Mouse (Mus musculus): ENCODE data around the gene E030018B13Rik. TPM values are rescaled to one million over a fixed set of nuclear protein-coding genes. Genes with fewer than 3 reads are reported as not detected.

E030018B13Rik gene
- total RNA-seq, 2 experiments from 2014 or later: not detected

DNA sequence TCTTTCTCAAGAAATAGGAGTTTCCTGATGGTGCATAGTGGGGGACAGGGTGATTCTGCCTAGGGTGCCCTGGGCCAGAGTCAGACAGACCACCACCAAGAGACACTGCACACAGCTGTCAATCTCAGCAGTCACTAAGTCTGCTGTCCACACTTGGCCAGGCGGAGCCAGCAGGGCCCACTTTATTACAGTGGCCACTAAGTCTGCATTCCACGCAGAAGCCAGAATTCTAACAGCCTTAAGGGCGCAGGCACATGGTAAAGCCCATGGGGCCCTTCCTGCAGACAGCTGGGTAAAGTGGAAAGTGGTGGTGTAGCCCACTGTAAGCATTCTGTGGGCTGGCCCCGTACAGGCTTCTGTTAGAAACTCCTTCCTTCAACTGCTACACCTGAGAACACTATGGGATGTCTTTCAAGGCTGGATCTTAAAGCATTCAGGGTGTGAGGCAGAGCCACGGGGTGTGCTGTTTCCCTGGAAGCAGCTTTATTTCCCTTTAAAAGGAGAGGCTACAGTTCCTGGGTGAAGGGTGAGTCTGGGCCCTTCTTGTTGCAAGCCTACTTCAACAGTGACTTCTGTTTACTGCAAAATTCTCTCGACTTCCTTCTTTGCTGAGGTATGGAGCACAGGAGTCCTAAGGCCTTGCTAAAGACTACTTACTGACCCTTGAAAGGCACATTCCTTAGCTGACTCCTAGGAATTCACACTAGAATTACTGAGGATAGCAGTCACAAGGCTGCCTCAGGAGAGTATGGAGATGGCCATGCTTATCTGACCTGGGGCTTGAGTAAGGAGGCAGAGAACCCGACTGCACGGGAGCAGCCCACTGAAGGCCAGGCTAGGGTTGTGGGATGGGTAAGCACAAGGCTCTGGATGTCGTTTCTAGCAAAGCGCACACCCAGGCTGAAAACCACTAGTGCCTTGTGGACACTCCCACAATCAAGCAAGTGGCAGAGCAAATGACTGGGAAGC, 2.6 kb upstream of the E030018B13Rik start:
- no peak for ATAC-seq (replicated peaks; ENCODE audit: poor library complexity)

DNA sequence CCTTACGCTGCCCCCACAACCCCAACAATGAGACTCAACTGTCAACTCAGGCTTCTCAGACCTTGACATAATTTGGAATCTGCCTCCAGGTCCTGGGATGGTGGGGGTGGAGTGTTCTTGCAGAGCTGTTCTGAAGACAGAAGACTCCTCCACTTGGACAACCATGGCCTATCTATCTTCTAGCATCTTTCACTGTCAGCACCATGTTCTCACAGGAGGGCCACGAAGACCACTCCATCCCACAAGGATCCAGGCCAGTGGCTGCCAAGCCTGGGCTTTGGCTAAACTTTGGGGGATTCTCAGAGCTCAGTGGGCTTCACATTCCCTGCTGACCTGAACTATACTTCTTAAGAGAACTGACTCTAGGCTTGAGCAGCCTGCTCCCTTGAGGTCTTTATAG, 1.8 kb upstream of the E030018B13Rik start:
- ATAC-seq (replicated peaks; ENCODE audit: poor library complexity): no peak

DNA sequence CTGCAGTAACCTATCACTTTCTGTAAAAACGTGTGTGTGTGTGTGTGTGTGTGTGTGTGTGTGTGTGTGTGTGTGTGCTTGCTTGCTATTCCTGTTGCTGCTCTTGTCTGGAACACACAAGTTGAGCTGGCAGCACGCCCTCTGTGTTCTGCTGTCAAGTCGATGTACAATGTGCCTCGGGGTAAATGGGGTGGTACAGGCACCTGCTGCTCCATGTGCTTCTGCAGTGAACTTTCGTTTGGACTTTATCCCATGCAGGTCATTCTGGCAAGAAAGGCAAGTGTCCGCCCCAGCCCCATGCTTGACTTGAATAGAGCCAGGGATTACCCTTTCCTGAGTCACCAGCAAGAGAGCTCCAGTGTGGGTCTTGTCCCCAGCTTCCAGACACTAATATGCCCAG, 1.0 kb downstream of the E030018B13Rik start:
- no peak for ATAC-seq (replicated peaks; ENCODE audit: poor library complexity)

DNA sequence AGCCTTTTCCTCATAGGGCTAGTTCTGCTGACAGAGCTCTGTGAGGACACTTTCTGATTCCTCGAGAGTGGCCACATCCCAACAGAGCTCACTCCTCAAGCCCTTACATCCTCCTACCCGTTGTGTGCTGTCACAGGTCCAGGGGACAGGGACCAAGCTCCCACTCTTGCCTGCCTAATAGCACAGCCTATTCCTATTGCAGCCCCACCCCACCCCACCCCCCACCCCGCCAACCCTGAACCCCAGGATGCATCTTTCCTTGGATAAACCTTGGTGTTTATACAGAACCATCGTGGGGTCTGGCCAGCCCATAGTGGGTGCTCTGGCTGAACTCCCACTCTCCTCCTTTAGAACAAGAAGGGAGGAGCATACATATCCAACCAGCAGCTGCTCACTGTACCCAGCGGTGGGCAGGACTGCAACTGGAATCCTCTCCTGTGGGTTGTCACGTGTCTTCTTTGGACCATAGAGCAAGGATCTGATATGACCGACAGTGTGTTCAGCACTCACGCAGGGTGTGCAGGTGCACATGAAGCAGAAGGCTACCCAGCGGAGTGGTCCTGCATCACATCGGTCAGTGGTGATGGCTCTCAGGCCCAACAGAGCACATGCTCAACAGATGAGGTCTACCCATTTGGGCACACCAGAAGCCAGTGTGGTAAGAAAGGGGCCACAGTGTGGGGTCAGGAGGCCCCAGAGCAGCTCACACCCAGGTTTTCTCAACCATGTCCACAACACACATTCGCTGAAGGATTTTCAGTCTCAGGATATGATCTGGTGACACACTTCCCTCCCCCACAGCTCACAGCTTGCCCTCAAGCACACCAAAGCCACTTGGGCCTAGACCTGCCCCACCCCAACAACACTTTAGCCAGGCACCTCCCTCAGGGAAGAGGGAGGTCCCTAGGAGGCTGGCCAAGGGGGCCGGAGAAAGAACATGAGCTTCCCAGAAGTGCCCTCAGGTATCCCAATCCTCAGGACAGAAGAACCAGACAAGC, 2.4 kb downstream of the E030018B13Rik start:
- ATAC-seq (replicated peaks; ENCODE audit: poor library complexity): peak; percentile 23; the same call in 1 of the 2 replicates

DNA sequence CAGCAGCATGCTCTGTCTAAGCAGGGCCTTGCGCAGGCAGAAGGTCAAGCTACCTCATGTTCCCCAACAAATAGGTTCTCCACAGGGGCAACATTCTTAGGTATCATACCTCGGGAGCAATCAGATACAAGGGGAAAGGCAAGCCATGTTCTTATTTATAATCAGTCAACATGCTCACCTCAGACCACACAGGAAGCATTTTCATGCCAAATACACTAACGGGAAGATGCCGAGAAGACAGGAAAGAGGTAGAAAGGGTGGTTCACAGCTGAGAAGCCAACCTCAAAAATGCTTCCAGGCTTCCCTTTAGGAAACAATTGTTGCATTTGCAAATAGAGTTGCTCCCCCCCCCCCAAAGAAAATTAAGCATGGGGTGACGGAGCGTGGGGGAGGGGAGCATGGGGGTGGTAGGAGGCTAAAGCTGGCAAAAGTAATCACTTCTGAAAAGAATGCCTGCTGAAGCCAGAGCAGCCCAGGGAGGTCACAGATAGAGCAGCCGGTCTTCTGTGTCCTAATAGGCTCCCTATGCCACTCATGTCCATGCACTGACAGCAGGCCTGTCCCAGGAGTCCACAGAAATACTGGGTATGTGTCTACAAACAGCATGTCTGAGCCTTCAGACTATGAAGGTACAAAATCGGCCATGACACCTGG, 5.4 kb downstream of the E030018B13Rik start:
- ATAC-seq (replicated peaks; ENCODE audit: poor library complexity): peak; percentile 7

DNA sequence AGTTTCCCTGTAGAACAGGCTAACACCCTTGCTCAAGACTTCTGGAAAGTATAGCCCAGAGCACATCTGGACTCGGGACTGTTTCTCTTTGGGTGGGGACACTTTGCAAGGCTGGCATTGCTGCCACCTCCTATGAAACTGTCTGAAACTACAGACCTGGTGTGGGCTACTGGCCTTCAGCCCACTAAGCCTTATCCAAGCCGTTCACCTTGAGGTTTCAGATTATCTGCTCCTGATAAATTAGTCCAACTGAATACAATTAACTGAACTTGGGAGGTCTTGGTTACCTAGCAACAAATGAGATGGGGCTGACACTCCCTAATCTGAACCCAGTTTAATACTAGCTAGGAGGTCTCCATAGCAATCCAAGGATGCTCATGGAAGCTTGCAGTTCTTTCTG, 5.9 kb downstream of the E030018B13Rik start:
- ATAC-seq (replicated peaks; ENCODE audit: poor library complexity): peak; percentile 35

DNA sequence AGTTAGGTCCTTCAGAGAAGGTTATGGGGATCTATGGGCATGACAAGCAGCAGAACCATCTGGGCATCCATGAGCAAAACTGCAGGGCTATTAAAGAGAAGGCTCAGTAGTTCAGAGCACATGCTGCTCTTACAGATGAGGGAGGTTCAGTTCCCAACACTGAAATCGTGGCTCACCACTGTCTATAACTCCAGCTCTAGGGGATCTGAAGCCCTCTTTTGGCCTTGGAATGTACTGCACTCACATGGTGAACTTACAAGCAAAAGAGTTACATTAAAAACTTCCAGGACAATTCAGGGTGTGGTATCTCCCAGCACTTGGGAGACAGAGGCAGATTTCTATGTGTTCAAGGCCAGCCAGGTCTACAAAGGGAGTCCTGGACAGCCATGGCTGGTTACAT, 6.3 kb downstream of the E030018B13Rik start:
- no peak for ATAC-seq (replicated peaks; ENCODE audit: poor library complexity)

DNA sequence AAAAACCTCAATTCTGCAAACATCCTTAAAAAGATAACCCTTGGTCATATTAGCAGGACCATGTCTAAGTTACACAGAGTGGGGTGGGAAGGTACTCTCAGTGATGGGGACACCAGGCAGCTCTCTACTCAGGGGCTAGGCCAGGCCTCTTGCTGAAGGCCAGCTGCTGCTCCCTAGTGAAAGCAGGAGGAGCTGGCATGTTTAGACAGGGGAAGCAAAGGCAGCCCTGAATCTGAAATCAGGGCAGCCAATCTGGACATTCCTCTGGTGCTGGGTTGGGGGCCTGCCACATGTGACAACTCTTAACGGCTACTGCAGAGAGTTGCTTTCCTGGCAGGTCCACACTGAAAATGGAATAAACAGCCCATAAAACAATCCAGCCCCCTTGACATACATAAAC, 7.5 kb downstream of the E030018B13Rik start:
- ATAC-seq (replicated peaks; ENCODE audit: poor library complexity): no peak

DNA sequence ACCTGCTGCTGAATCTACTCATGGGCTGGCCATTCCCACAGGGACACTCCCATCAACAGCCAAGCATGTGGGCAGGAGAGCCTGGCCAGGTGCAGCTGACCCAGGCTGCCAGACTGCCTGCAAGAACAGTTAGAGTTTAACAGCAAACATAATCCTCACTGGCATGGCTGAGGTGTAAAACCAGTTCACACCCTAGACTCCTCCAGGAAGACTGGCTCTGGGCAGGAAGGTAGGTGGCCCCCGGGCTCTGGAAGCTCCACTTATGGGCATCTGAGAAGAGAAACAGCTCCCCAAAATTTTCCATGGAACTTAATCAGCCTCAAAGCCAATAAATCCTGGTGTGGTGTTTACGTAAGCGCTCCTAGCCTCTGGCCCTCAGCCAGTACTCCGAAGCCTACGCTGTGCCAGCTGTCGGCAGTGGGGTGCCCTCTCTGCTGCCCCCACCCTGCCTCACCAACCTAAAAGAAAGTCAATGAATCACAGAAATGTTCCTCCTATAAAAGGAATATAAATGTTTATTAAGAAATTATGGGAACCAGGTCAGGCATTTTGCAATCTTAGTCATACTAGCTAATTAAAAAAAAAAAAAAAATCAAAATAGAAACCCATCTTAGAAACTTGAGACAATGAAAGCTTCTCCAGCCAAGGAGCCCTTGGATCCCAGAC, 8.2 kb downstream of the E030018B13Rik start:
- no peak for ATAC-seq (replicated peaks; ENCODE audit: poor library complexity)

DNA sequence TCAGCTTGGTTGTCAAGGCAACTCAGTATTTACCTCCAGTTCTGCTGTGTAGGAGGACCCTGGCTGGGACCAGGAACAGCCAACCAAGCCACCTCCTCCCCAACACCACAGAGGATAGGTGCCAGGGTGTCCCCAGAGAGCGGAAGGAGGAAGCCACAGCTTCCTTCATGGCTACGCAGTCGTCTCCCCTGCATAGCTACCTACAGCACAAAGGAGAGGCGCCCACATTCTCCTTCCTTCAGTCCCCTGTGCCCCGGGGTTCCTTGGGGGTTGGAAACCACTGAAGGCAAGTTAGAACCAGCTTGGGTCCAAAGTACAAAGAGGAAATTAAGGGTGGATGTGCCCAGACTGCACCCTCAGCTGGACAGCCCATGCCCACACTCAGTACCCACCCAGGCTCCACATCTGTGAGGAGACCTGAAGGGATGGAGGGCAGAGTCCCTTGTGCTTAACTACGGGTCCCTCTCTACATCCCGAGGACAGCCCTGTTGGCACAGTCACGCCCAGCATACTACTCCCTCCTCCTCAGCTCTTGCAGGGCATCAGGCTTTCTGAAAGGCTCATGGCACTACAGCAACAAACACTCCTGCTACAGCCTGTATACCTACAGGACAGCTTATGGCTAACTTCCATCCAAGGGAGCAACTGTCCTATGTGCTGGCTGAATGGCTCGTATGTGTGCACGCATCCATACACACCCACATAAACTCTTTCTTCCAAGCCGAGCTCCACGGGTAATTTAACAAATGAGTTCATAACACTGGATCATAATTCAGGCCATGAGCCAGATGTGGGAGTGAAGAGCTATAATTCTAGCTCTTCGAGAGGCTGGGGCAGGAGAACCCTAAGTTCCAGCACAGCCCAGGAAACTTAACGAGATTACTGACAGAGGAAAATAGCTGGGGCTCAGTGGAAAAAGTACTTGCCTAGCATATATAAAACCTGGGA, 9.0 kb downstream of the E030018B13Rik start:
- peak; percentile 54 for ATAC-seq (replicated peaks; ENCODE audit: poor library complexity)

DNA sequence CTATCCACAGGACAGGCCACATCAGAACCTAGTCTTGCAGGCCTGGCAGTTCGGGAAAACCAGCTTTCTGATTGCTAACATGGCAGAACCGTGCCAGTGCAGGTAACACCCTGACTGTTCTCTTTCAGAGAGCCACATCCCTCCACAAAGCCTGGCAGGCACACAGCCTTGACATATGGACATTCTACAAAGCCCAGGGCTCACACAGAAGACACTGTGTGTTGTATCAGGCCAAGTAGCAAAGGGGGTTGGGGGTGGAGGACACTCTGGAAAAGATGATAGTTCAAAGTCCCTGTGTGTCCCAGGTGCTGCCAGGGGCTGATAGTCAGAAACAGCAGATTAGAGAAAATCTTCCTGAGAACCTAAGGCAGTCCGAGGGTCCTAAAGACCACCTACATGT, 9.8 kb downstream of the E030018B13Rik start:
- no peak for ATAC-seq (replicated peaks; ENCODE audit: poor library complexity)

DNA sequence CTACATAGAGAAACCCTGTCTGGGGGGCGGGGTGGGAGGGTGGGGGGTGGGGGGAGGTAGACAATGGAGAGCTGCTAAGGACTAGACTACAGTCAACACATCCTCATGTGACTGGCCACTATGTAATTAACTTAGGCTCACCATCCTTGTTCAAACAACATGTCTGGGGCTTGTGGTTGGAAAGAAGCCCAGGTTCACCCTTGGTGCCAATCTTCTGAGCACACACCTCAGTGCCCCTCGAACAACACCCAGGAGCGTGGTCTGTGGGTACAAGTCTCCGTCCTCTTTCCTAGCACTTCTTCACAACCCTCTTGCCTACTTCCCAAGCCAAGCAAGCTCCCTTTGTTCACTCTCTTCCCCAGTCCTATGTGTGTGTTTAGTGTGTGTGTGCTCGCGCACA, 10.5 kb downstream of the E030018B13Rik start:
- ATAC-seq (replicated peaks; ENCODE audit: poor library complexity): no peak

DNA sequence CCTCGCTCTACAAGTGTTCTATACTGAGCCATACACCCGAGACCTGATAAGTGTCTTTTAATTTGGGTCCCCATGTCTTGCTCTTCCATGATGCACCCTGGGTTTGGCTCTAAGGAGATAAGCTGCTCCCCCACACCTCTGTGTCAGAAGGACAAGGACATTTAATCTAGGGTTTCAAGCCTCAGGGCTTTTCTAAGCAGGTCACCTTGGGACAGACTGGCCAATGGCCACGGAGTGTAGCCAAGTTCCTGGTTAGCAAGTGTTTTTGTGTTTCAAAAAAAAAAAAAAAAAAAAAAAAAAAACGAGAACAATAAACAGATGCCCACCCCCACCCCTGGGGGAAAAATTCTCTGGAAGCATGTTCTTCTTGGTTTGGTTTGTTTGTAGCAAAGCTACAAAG, 12.4 kb downstream of the E030018B13Rik start:
- ATAC-seq (replicated peaks; ENCODE audit: poor library complexity): peak; percentile 16

DNA sequence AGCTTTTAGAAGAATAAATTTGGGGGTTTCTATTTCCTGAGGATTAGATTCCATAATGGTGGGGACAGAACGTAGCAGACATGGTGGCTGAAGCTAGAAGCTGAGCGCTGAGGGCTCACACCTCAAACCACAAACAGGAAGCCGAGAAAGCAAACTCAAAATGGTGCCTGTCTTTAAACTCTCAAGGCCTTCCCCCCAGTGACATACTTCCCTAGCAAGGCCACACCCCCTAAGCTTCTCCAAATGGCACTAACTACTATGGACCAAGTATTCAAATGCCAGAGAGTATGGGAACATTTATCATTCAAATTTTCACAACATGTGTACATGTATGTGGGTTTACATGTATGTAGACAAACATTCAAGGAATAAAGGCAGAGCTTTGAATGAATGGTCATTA, 13.5 kb downstream of the E030018B13Rik start:
- ATAC-seq (replicated peaks; ENCODE audit: poor library complexity): peak; percentile 54

DNA sequence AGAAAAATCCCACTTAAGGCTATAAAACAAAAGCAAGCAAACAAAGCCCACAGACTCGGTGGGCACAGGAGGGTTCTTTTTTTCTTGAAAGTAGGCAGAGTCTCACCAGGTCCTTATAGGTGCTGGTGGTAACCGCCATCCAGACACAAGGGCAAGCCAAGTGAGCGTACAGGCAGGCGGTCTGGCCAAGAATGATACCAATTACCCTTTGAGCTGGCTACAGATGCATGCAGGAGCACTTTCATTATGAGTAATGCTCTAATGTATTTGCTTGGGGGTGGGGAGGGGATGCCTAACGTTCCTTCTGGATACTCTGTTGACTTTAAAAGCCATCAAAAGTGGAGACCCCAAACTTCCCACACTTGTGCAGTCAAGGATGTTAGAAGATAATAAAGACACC, 14.1 kb downstream of the E030018B13Rik start:
- no peak for ATAC-seq (replicated peaks; ENCODE audit: poor library complexity)

DNA sequence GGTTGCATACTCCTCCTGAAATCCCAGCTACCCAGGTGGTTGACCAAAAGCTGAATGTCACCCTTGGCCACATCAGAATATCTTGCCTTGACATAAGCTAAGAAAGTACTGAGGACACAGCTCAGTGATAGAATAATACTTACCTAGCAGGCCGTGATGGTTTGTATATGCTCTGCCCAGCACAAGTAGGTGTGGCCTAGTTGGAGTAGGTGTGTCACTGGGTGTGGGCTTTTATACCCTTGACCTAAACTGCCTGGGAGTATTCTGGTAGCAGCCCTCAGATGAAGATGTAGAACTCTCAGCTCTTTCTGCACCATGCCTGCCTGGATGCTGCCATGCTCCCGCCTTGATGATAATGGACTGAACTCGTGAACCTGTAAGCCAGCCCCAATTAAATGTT, 15.8 kb downstream of the E030018B13Rik start:
- no peak for ATAC-seq (replicated peaks; ENCODE audit: poor library complexity)

DNA sequence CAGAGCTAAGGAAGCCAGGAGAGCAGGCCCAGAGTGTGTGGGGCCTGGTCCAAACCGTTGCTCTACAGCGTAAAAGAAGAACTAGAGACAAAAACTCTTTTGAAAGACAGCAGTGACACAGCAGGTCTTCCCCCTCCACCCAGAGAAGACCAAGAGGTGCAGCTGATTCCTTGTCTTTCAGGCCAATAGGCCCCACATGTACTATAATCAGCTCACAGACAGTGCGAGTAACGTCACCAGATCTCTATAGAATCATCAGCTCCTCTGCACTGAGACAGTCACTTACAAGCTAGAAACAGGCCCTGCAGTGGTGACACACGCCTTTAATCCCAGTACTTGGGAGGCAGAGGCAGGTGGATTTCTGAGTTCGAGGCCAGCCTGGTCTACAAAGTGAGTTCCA, 17.2 kb downstream of the E030018B13Rik start:
- ATAC-seq (replicated peaks; ENCODE audit: poor library complexity): peak; percentile 22

DNA sequence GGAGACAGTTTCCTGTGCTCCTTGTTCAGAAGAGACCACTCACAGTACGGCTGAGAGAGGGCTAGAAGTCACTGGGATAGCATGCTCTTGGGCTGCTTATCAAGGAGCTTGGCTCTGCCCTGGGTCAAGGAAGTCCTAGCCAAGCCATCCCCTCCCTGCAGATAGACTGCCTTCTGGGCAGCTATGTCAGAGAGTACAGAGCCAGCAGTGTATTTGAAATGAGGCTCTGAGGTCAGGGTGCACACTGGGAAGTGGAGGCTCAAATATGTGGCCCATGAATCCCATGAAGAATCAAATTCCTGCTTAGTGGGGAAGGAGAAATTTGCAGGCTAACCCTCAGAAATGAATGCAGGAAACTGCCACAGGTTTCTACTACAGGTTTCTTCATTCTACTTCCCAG, 17.9 kb downstream of the E030018B13Rik start:
- ATAC-seq (replicated peaks; ENCODE audit: poor library complexity): no peak

DNA sequence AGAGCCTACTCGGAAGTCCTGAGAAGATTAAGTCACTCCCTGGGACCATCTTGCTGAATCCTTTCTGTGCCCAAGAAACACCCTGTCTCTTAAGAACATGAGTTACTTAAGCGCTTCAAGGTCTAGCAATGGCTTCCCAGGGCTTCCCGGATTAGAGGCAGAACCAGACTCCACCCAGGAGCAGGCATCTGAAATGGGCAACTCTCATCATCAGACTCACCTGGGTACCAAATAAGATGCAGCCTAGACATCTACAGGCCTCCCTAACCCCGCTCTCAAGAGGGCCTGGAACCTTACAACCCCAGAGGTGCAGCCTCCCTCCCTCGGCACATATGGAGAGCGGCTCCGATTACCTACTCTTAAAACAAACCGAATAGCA, 19.1 kb downstream of the E030018B13Rik start:
- ATAC-seq (replicated peaks; ENCODE audit: poor library complexity): no peak
